Mouse (Mus musculus) CD8-positive naive resting alpha-beta T cell, adult 2 months (primary cell): Measurements from ENCODE around the gene Tubd1.

Source experiments
- DNase-seq, 2 experiments: peaks; one replicate each; pipeline ENCODE4 v3.0.0; 2022; ENCODE audit warnings: low read depth in 2 of 2, low spot score in 2 of 2

The Tubd1 gene

GRCm38 (mm10) chr11:86583313-86583825 is 38.6 kb downstream of the Tubd1 start:
- no peak for DNase-seq

GRCm38 (mm10) chr11:86583990-86584897 is 39.5 kb downstream of the Tubd1 start:
- DNase-seq = no peak

- no peak for DNase-seq
Observed at GRCm38 (mm10) chr11:86584898-86585597, 40.3 kb downstream of the Tubd1 start.

GRCm38 (mm10) chr11:86585598-86585984 is 40.8 kb downstream of the Tubd1 start:
- no peak for DNase-seq

- DNase-seq = peak; percentile 57 to 66
Observed at GRCm38 (mm10) chr11:86586177-86586867, 41.5 kb downstream of the Tubd1 start.

GRCm38 (mm10) chr11:86586868-86587792 is 42.3 kb downstream of the Tubd1 start:
- peak; percentile 44 to 65 for DNase-seq

- no peak for DNase-seq
Observed at GRCm38 (mm10) chr11:86587830-86588229, 43.0 kb downstream of the Tubd1 start.

GRCm38 (mm10) chr11:86588583-86589298 is 44.0 kb downstream of the Tubd1 start:
- no peak for DNase-seq

- DNase-seq = no peak
Observed at GRCm38 (mm10) chr11:86590066-86590465, 45.3 kb downstream of the Tubd1 start.

GRCm38 (mm10) chr11:86590579-86590978 is 45.8 kb downstream of the Tubd1 start:
- DNase-seq = no peak

GRCm38 (mm10) chr11:86591301-86591845 is 46.6 kb downstream of the Tubd1 start:
- DNase-seq = no peak

GRCm38 (mm10) chr11:86591931-86592616 is 47.3 kb downstream of the Tubd1 start:
- no peak for DNase-seq

- no peak for DNase-seq
Observed at GRCm38 (mm10) chr11:86592993-86593392, 48.2 kb downstream of the Tubd1 start.

GRCm38 (mm10) chr11:86593443-86593842 is 48.7 kb downstream of the Tubd1 start:
- no peak for DNase-seq

GRCm38 (mm10) chr11:86594188-86594876 is 49.5 kb downstream of the Tubd1 start:
- no peak for DNase-seq

- DNase-seq = no peak
Observed at GRCm38 (mm10) chr11:86595366-86595765, 50.6 kb downstream of the Tubd1 start.

- DNase-seq = no peak
Observed at GRCm38 (mm10) chr11:86596187-86596960, 51.6 kb downstream of the Tubd1 start.
